Mouse (Mus musculus): ENCODE data around the gene Mcrip2. TPM values are rescaled to one million over a fixed set of nuclear protein-coding genes. Genes with fewer than 3 reads are reported as not detected.
A peak's percentile ranks its signal among the peaks of the same experiment; 100 is the strongest.

Gene Mcrip2
- polyA plus RNA-seq, 1 experiment, result 84.8 TPM

GRCm38 (mm10) chr17:25880913-25881641 is 12.5 kb upstream of the Mcrip2 start:
- TF ChIP-seq CTCF (IDR thresholded peaks at IDR 0.05; ENCODE audit: extremely low read depth, insufficient read length, insufficient replicate concordance, low read depth, low read length) (no peak), POLR2A (IDR thresholded peaks at IDR 0.05; ENCODE audit: low read depth, low read length) (no peak)
- H3K4me1 ChIP-seq (ENCODE audit: control insufficient read depth, insufficient read depth, insufficient read length, low read length), result peaks cover 7% of the 10 kb centered on the region
- H3K4me3 ChIP-seq (ENCODE audit: low read depth, low read length), result no peak overlapping the region
- H3K27me3 ChIP-seq (ENCODE audit: control insufficient read depth, insufficient read depth, low read length), result no peaks in the 10 kb centered on the region
- H3K36me3 ChIP-seq (ENCODE audit: control insufficient read depth, insufficient read depth, low read length), result peaks cover 31% of the 10 kb centered on the region
- no peak overlapping the region for H3K27ac ChIP-seq (ENCODE audit: insufficient read depth, low read depth, low read length)
- 50% methylated on average over 5 of the region's 5 CpGs for WGBS

GRCm38 (mm10) chr17:25880196-25880910 is 11.8 kb upstream of the Mcrip2 start, which contains the start of gene Wfikkn1:
TSS of gene Wfikkn1 (minus strand) at chr17:25880858.
- H3K36me3 ChIP-seq (ENCODE audit: control insufficient read depth, insufficient read depth, low read length), result peaks cover 31% of the 10 kb centered on the region
- H3K27me3 ChIP-seq (ENCODE audit: control insufficient read depth, insufficient read depth, low read length), result no peaks in the 10 kb centered on the region
- 50% methylated on average over 5 of the region's 5 CpGs for WGBS
- no peak within 1 kb of the TSS for H3K27ac ChIP-seq (ENCODE audit: insufficient read depth, low read depth, low read length)
- H3K4me3 ChIP-seq (ENCODE audit: low read depth, low read length), result no peak within 1 kb of the TSS
- no peak; the same call in 1 of the 2 replicates for TF ChIP-seq POLR2A (IDR thresholded peaks at IDR 0.05; ENCODE audit: low read depth, low read length)
- TF ChIP-seq CTCF (IDR thresholded peaks at IDR 0.05; ENCODE audit: extremely low read depth, insufficient read length, insufficient replicate concordance, low read depth, low read length), result no peak
- peaks cover 10% of the 10 kb centered on the region for H3K4me1 ChIP-seq (ENCODE audit: control insufficient read depth, insufficient read depth, insufficient read length, low read length)

GRCm38 (mm10) chr17:25879750-25880149 is 11.2 kb upstream of the Mcrip2 start:
- no peak for TF ChIP-seq CTCF (IDR thresholded peaks at IDR 0.05; ENCODE audit: extremely low read depth, insufficient read length, insufficient replicate concordance, low read depth, low read length)
- TF ChIP-seq POLR2A (IDR thresholded peaks at IDR 0.05; ENCODE audit: low read depth, low read length), result no peak
- Histone ChIP-seq H3K4me1 (ENCODE audit: control insufficient read depth, insufficient read depth, insufficient read length, low read length) (peaks cover 10% of the 10 kb centered on the region), H3K36me3 (ENCODE audit: control insufficient read depth, insufficient read depth, low read length) (peaks cover 31% of the 10 kb centered on the region), H3K27ac (ENCODE audit: insufficient read depth, low read depth, low read length) (no peak overlapping the region), H3K4me3 (ENCODE audit: low read depth, low read length) (no peak overlapping the region), H3K27me3 (ENCODE audit: control insufficient read depth, insufficient read depth, low read length) (no peaks in the 10 kb centered on the region)
- 67% methylated on average over 8 of the region's 8 CpGs for WGBS

- peaks cover 10% of the 10 kb centered on the region for H3K4me1 ChIP-seq (ENCODE audit: control insufficient read depth, insufficient read depth, insufficient read length, low read length)
Observed at GRCm38 (mm10) chr17:25879261-25879660, 10.7 kb upstream of the Mcrip2 start.

GRCm38 (mm10) chr17:25878611-25879180 is 10.1 kb upstream of the Mcrip2 start:
- Histone ChIP-seq H3K27ac (ENCODE audit: insufficient read depth, low read depth, low read length) (no peak overlapping the region), H3K36me3 (ENCODE audit: control insufficient read depth, insufficient read depth, low read length) (peaks cover 21% of the 10 kb centered on the region), H3K4me3 (ENCODE audit: low read depth, low read length) (no peak overlapping the region), H3K27me3 (ENCODE audit: control insufficient read depth, insufficient read depth, low read length) (no peaks in the 10 kb centered on the region), H3K4me1 (ENCODE audit: control insufficient read depth, insufficient read depth, insufficient read length, low read length) (peaks cover 10% of the 10 kb centered on the region)
- TF ChIP-seq CTCF (IDR thresholded peaks at IDR 0.05; ENCODE audit: extremely low read depth, insufficient read length, insufficient replicate concordance, low read depth, low read length), result no peak
- 0 out of 2 replicates have a peak, but pooled peaks have one; percentile 2 for TF ChIP-seq POLR2A (IDR thresholded peaks at IDR 0.05; ENCODE audit: low read depth, low read length)
- WGBS, result 93% methylated on average over 19 of the region's 19 CpGs

More at GRCm38 (mm10) chr17:25879261-25879660, 10.7 kb upstream of the Mcrip2 start:
- Histone ChIP-seq H3K36me3 (ENCODE audit: control insufficient read depth, insufficient read depth, low read length) (peaks cover 27% of the 10 kb centered on the region), H3K4me3 (ENCODE audit: low read depth, low read length) (no peak overlapping the region), H3K27me3 (ENCODE audit: control insufficient read depth, insufficient read depth, low read length) (no peaks in the 10 kb centered on the region), H3K27ac (ENCODE audit: insufficient read depth, low read depth, low read length) (no peak overlapping the region)
- peak; percentile 58; the same call in 1 of the 2 replicates for TF ChIP-seq CTCF (IDR thresholded peaks at IDR 0.05; ENCODE audit: extremely low read depth, insufficient read length, insufficient replicate concordance, low read depth, low read length)
- 0 out of 2 replicates have a peak, but pooled peaks have one; percentile 3 for TF ChIP-seq POLR2A (IDR thresholded peaks at IDR 0.05; ENCODE audit: low read depth, low read length)
- 71% methylated on average over 4 of the region's 4 CpGs for WGBS

- peaks cover 10% of the 10 kb centered on the region for H3K4me1 ChIP-seq (ENCODE audit: control insufficient read depth, insufficient read depth, insufficient read length, low read length)
- no peak overlapping the region for H3K4me3 ChIP-seq (ENCODE audit: low read depth, low read length)
- no peak overlapping the region for H3K27ac ChIP-seq (ENCODE audit: insufficient read depth, low read depth, low read length)
- peaks cover 14% of the 10 kb centered on the region for H3K36me3 ChIP-seq (ENCODE audit: control insufficient read depth, insufficient read depth, low read length)
- WGBS, result 94% methylated on average over 32 of the region's 32 CpGs
- TF ChIP-seq POLR2A (IDR thresholded peaks at IDR 0.05; ENCODE audit: low read depth, low read length), result no peak
- no peak for TF ChIP-seq CTCF (IDR thresholded peaks at IDR 0.05; ENCODE audit: extremely low read depth, insufficient read length, insufficient replicate concordance, low read depth, low read length)
- no peaks in the 10 kb centered on the region for H3K27me3 ChIP-seq (ENCODE audit: control insufficient read depth, insufficient read depth, low read length)
Observed at GRCm38 (mm10) chr17:25877741-25878610, 9.4 kb upstream of the Mcrip2 start.

Data from small intestine, adult 2 months (tissue).